Mouse (Mus musculus) midbrain, embryonic 13.5 days (tissue): Measurements from ENCODE around the gene Rhof. TPM values are rescaled to one million over a fixed set of nuclear protein-coding genes. Genes with fewer than 3 reads are reported as not detected.

Source experiments
- ATAC-seq: fragments of 200-750 bp; cut with Nextera tagmentation; 2 replicates; pipeline ENCODE4 v1.8.0; 2017; ENCODE audit warnings: mild to moderate bottlenecking, moderate TSS enrichment, moderate library complexity
- H3K27ac ChIP-seq: fragments of 300-500 bp; sonication (generic); 2 replicates; pipeline ENCODE4 v1.5.1; 2015; ENCODE audit warnings: inconsistent platforms, mild to moderate bottlenecking, moderate library complexity
- H3K27me3 ChIP-seq: fragments of 300-500 bp; sonication (generic); 2 replicates; pipeline ENCODE4 v1.6.1; 2015; ENCODE audit warnings: mild to moderate bottlenecking, inconsistent platforms
- H3K36me3 ChIP-seq: fragments of 300-500 bp; sonication (generic); 2 replicates; pipeline ENCODE4 v1.6.1; 2015; ENCODE audit warnings: mild to moderate bottlenecking, inconsistent platforms
- H3K4me1 ChIP-seq: fragments of 300-500 bp; sonication (generic); replicated peaks from 2 replicates; pipeline ENCODE4 v1.6.1; 2015; ENCODE audit warnings: inconsistent platforms
- H3K4me2 ChIP-seq: fragments of 300-500 bp; sonication (generic); replicated peaks from 2 replicates; pipeline ENCODE4 v1.6.1; 2015; ENCODE audit warnings: moderate library complexity, mild to moderate bottlenecking, inconsistent platforms
- H3K4me3 ChIP-seq: fragments of 300-500 bp; sonication (generic); replicated peaks from 2 replicates; pipeline ENCODE4 v1.5.1; 2015; ENCODE audit warnings: mild to moderate bottlenecking, inconsistent platforms
- H3K9ac ChIP-seq: fragments of 300-500 bp; sonication (generic); replicated peaks from 2 replicates; pipeline ENCODE4 v1.6.1; 2015; ENCODE audit warnings: mild to moderate bottlenecking, inconsistent platforms
- H3K9me3 ChIP-seq: fragments of 300-500 bp; sonication (generic); 2 replicates; pipeline ENCODE4 v1.6.1; 2016; ENCODE audit warnings: mild to moderate bottlenecking, inconsistent platforms
- WGBS: fragments of 180-500 bp; shearing (Covaris S2); methylation state at CpG from one replicate; pipeline ENCODE4 v1.1.7; 2015; 5-methylcytosine and 5-hydroxymethylcytosine counted together
- polyA plus RNA-seq: library from polyadenylated mRNA; unstranded; fragments of >200 nt; fragmentation: Nextera tagmentation; extraction: Ambion mirVana; gene quantifications from 2 replicates; pipeline ENCODE4 v1.2.1, GENCODE M21; 2015

The Rhof gene
- polyA plus RNA-seq, 1 experiment from 2014 or later, result 3.3 TPM

GRCm38 (mm10) chr5:123159446-123159845 lies 27.0 kb upstream of the Rhof start:
- Histone ChIP-seq H3K27ac (no peak overlapping the region), H3K4me3 (no peak overlapping the region), H3K9ac (no peak overlapping the region), H3K27me3 (no peaks in the 10 kb centered on the region), H3K36me3 (peaks cover 92% of the 10 kb centered on the region), H3K4me2 (no peak overlapping the region), H3K9me3 (no peaks in the 10 kb centered on the region), H3K4me1 (no peaks in the 10 kb centered on the region)
- ATAC-seq, result no peak
- 98% methylated on average over 4 of the region's 4 CpGs for WGBS

GRCm38 (mm10) chr5:123157972-123158371 lies 25.5 kb upstream of the Rhof start:
- Histone ChIP-seq H3K27ac (no peak overlapping the region), H3K4me1 (no peaks in the 10 kb centered on the region), H3K27me3 (no peaks in the 10 kb centered on the region), H3K4me3 (no peak overlapping the region), H3K9ac (no peak overlapping the region), H3K4me2 (no peak overlapping the region), H3K36me3 (peaks cover 92% of the 10 kb centered on the region), H3K9me3 (no peaks in the 10 kb centered on the region)
- WGBS, result 92% methylated on average over 4 of the region's 4 CpGs
- ATAC-seq, result no peak

GRCm38 (mm10) chr5:123156763-123157162 lies 24.3 kb upstream of the Rhof start:
- Histone ChIP-seq H3K4me3 (no peak overlapping the region), H3K4me2 (no peak overlapping the region), H3K4me1 (peaks cover under 1% of the 10 kb centered on the region; the same call in 1 of the 2 replicates), H3K27me3 (no peaks in the 10 kb centered on the region), H3K9ac (no peak overlapping the region), H3K27ac (no peak overlapping the region), H3K36me3 (peaks cover 92% of the 10 kb centered on the region), H3K9me3 (no peaks in the 10 kb centered on the region)
- no peak for ATAC-seq
- 85% methylated on average over 12 of the region's 12 CpGs for WGBS

- ATAC-seq, result 0 out of 2 replicates have a peak, but pooled peaks have one; percentile 18
- Histone ChIP-seq H3K4me1 (peaks cover 13% of the 10 kb centered on the region), H3K27ac (no peak overlapping the region), H3K36me3 (peaks cover 90% of the 10 kb centered on the region), H3K4me2 (no peak overlapping the region), H3K9ac (no peak overlapping the region), H3K4me3 (no peak overlapping the region), H3K27me3 (no peaks in the 10 kb centered on the region), H3K9me3 (no peaks in the 10 kb centered on the region)
- 55% methylated on average over 7 of the region's 7 CpGs for WGBS
Observed at GRCm38 (mm10) chr5:123155425-123155824, 22.9 kb upstream of the Rhof start.

GRCm38 (mm10) chr5:123152901-123153300 lies 20.4 kb upstream of the Rhof start:
- peaks cover 39% of the 10 kb centered on the region for H3K4me1 ChIP-seq
- no peak overlapping the region for H3K9ac ChIP-seq
- H3K27ac ChIP-seq, result no peak overlapping the region
- no peak overlapping the region for H3K4me3 ChIP-seq
- no peaks in the 10 kb centered on the region for H3K9me3 ChIP-seq
- H3K4me2 ChIP-seq, result no peak overlapping the region
- 91% methylated on average over 1 of the region's 1 CpGs for WGBS
- no peak for ATAC-seq
- no peaks in the 10 kb centered on the region for H3K27me3 ChIP-seq
- H3K36me3 ChIP-seq, result peaks cover 82% of the 10 kb centered on the region

- H3K4me1 ChIP-seq, result peaks cover 43% of the 10 kb centered on the region
- peak overlapping the region; percentile 43; the same call in 1 of the 2 replicates for H3K4me3 ChIP-seq
- no peak for ATAC-seq
- WGBS, result 92% methylated on average over 19 of the region's 19 CpGs
- H3K4me2 ChIP-seq, result peak overlapping the region; percentile 66; the same call in 1 of the 2 replicates
- no peaks in the 10 kb centered on the region for H3K27me3 ChIP-seq
- no peaks in the 10 kb centered on the region for H3K9me3 ChIP-seq
- H3K9ac ChIP-seq, result 0 out of 2 replicates have a peak overlapping the region, but pooled peaks have one; percentile 56
- H3K27ac ChIP-seq, result no peak overlapping the region
- peaks cover 82% of the 10 kb centered on the region for H3K36me3 ChIP-seq
Observed at GRCm38 (mm10) chr5:123151707-123152362, 19.3 kb upstream of the Rhof start.

- Histone ChIP-seq H3K27ac (no peak overlapping the region), H3K27me3 (no peaks in the 10 kb centered on the region), H3K4me1 (peaks cover 49% of the 10 kb centered on the region), H3K9me3 (no peaks in the 10 kb centered on the region), H3K4me3 (peak overlapping the region; percentile 43), H3K9ac (peak overlapping the region; percentile 56; the same call in 1 of the 2 replicates), H3K4me2 (peak overlapping the region; percentile 66), H3K36me3 (peaks cover 82% of the 10 kb centered on the region)
- ATAC-seq, result no peak
- 46% methylated on average over 7 of the region's 7 CpGs for WGBS
Observed at GRCm38 (mm10) chr5:123151077-123151476, 18.6 kb upstream of the Rhof start.

- 53% methylated on average over 7 of the region's 7 CpGs for WGBS
- H3K4me1 ChIP-seq, result peaks cover 54% of the 10 kb centered on the region
- H3K4me2 ChIP-seq, result peak overlapping the region; percentile 66
- H3K27me3 ChIP-seq, result no peaks in the 10 kb centered on the region
- 0 out of 2 replicates have a peak, but pooled peaks have one; percentile 3 for ATAC-seq
- H3K36me3 ChIP-seq, result peaks cover 83% of the 10 kb centered on the region
- H3K9me3 ChIP-seq, result no peaks in the 10 kb centered on the region
- H3K9ac ChIP-seq, result peak overlapping the region; percentile 56
- H3K4me3 ChIP-seq, result peak overlapping the region; percentile 43
- no peak overlapping the region for H3K27ac ChIP-seq
Observed at GRCm38 (mm10) chr5:123150641-123151040, 18.1 kb upstream of the Rhof start.

- H3K9me3 ChIP-seq, result no peaks in the 10 kb centered on the region
- H3K27ac ChIP-seq, result peak overlapping the region; percentile 17; the same call in 1 of the 2 replicates
- H3K4me1 ChIP-seq, result peaks cover 63% of the 10 kb centered on the region
- ATAC-seq, result peak; percentile 91
- peak overlapping the region; percentile 43 for H3K4me3 ChIP-seq
- 11% methylated on average over 19 of the region's 19 CpGs for WGBS
- peaks cover 78% of the 10 kb centered on the region for H3K36me3 ChIP-seq
- H3K4me2 ChIP-seq, result peak overlapping the region; percentile 66
- H3K27me3 ChIP-seq, result no peaks in the 10 kb centered on the region
- peak overlapping the region; percentile 56 for H3K9ac ChIP-seq
Observed at GRCm38 (mm10) chr5:123149451-123150400, 17.2 kb upstream of the Rhof start.

- ATAC-seq, result no peak
- no peak overlapping the region for H3K27ac ChIP-seq
- WGBS, result 79% methylated on average over 25 of the region's 25 CpGs
- peak overlapping the region; percentile 66; the same call in 1 of the 2 replicates for H3K4me2 ChIP-seq
- no peaks in the 10 kb centered on the region for H3K9me3 ChIP-seq
- no peaks in the 10 kb centered on the region for H3K27me3 ChIP-seq
- H3K4me1 ChIP-seq, result peaks cover 78% of the 10 kb centered on the region
- no peak overlapping the region; the same call in none of the 2 replicates for H3K9ac ChIP-seq
- H3K36me3 ChIP-seq, result peaks cover 63% of the 10 kb centered on the region
- H3K4me3 ChIP-seq, result no peak overlapping the region
Observed at GRCm38 (mm10) chr5:123148073-123148722, 15.7 kb upstream of the Rhof start.

- no peaks in the 10 kb centered on the region for H3K27me3 ChIP-seq
- 0 out of 2 replicates have a peak overlapping the region, but pooled peaks have one; percentile 2 for H3K27ac ChIP-seq
- H3K9ac ChIP-seq, result no peak overlapping the region
- H3K4me2 ChIP-seq, result no peak overlapping the region
- H3K36me3 ChIP-seq, result peaks cover 56% of the 10 kb centered on the region
- WGBS, result 86% methylated on average over 17 of the region's 17 CpGs
- no peak for ATAC-seq
- H3K4me3 ChIP-seq, result no peak overlapping the region
- H3K4me1 ChIP-seq, result peaks cover 80% of the 10 kb centered on the region
- no peaks in the 10 kb centered on the region for H3K9me3 ChIP-seq
Observed at GRCm38 (mm10) chr5:123147569-123147968, 15.1 kb upstream of the Rhof start.
